Mouse (Mus musculus) neural tube, embryonic 12.5 days (tissue): ENCODE results near the gene Vstm4. TPM values are rescaled to one million over a fixed set of nuclear protein-coding genes. Genes with fewer than 3 reads are reported as not detected.

Experiments used
- ATAC-seq: fragments of 200-750 bp; cut with Nextera tagmentation; 2 replicates; pipeline ENCODE4 v1.8.0; 2017; ENCODE audit warnings: low read depth, mild to moderate bottlenecking, moderate TSS enrichment, moderate library complexity; ENCODE audit not compliant: low FRiP score
- H3K27ac ChIP-seq: fragments of 300-500 bp; sonication (generic); 2 replicates; pipeline ENCODE4 v1.5.1; 2016
- H3K27me3 ChIP-seq: fragments of 300-500 bp; sonication (generic); replicated peaks from 2 replicates; pipeline ENCODE4 v1.6.1; 2016; ENCODE audit warnings: mild to moderate bottlenecking
- H3K36me3 ChIP-seq: fragments of 300-500 bp; sonication (generic); 2 replicates; pipeline ENCODE4 v1.6.1; 2016; ENCODE audit warnings: mild to moderate bottlenecking
- H3K4me1 ChIP-seq: fragments of 300-500 bp; sonication (generic); 2 replicates; pipeline ENCODE4 v1.6.1; 2016
- H3K4me2 ChIP-seq: fragments of 300-500 bp; sonication (generic); replicated peaks from 2 replicates; pipeline ENCODE4 v1.6.1; 2016; ENCODE audit warnings: mild to moderate bottlenecking
- H3K4me3 ChIP-seq: fragments of 300-500 bp; sonication (generic); 2 replicates; pipeline ENCODE4 v1.5.1; 2016
- H3K9ac ChIP-seq: fragments of 300-500 bp; sonication (generic); 2 replicates; pipeline ENCODE4 v1.6.1; 2016; ENCODE audit warnings: mild to moderate bottlenecking
- H3K9me3 ChIP-seq: fragments of 300-500 bp; sonication (generic); 2 replicates; pipeline ENCODE4 v1.6.1; 2016; ENCODE audit warnings: mild to moderate bottlenecking
- WGBS: fragments of 180-500 bp; shearing (Covaris S2); methylation state at CpG from one replicate; pipeline ENCODE4 v1.1.7; 2016; 5-methylcytosine and 5-hydroxymethylcytosine counted together
- polyA plus RNA-seq: library from polyadenylated mRNA; unstranded; fragments of >200 nt; fragmentation: Nextera tagmentation; extraction: Ambion mirVana; gene quantifications from 2 replicates; pipeline ENCODE4 v1.2.1, GENCODE M21; 2016

Vstm4 gene
- polyA plus RNA-seq, 1 experiment from 2014 or later: 8.6 TPM

DNA sequence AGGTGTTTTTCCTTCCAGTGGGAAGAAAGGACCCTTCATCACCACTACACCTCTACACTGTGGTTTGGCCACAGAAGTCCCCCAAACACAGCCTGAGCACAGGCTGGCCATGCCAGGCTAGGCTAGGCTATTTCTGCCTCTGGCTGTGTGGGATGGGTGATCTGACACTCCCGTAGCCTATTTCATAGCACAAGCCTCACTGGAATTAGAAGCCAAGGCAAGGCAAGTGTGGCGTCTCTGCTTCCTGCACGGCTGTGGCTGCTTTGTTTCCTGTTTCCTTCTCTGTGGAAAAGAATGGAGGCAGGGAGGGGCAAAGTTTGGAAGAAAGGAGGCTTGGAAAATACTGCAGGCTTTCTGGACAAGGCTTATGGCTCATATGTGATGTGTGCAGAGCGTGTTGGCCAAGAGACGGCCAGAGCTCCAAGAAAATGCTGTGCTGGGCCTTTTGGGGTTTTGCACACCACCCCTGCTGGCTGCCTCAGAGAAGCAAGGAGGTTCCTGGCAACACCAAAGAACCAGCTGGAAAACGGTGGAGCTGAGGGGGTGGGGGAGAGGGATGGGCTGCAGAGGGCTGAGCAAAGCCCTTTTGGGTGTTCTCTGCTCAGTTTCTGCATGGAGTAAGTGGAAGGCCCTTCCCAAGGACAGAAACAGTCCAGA lies 28.4 kb upstream of the Vstm4 start:
- Histone ChIP-seq H3K27me3 (no peaks in the 10 kb centered on the region), H3K9ac (no peak overlapping the region), H3K4me2 (no peak overlapping the region), H3K36me3 (no peaks in the 10 kb centered on the region), H3K4me3 (no peak overlapping the region), H3K9me3 (no peaks in the 10 kb centered on the region), H3K4me1 (peaks cover 13% of the 10 kb centered on the region), H3K27ac (no peak overlapping the region)
- no peak for ATAC-seq
- 59% methylated on average over 6 of the region's 6 CpGs for WGBS

- Histone ChIP-seq H3K4me3 (no peak within 1 kb of the TSS), H3K4me2 (no peak within 1 kb of the TSS), H3K27ac (no peak within 1 kb of the TSS), H3K9me3 (peaks cover 3% of the 10 kb centered on the region; the same call in 1 of the 2 replicates), H3K27me3 (no peaks in the 10 kb centered on the region), H3K36me3 (no peaks in the 10 kb centered on the region), H3K9ac (no peak within 1 kb of the TSS), H3K4me1 (no peaks in the 10 kb centered on the region)
- ATAC-seq: no peak
- 84% methylated on average over 8 of the region's 8 CpGs for WGBS
Observed at GRCm38 (mm10) chr14:32833847-32834246, 22.7 kb upstream of the Vstm4 start, which contains the start of gene Fam170b. Fam170b (plus strand) TSS chr14:32833962.

- Histone ChIP-seq H3K9me3 (peaks cover 3% of the 10 kb centered on the region; the same call in 1 of the 2 replicates), H3K4me3 (no peak overlapping the region), H3K9ac (no peak overlapping the region), H3K36me3 (no peaks in the 10 kb centered on the region), H3K27ac (no peak overlapping the region), H3K4me1 (no peaks in the 10 kb centered on the region), H3K27me3 (no peaks in the 10 kb centered on the region), H3K4me2 (no peak overlapping the region)
- 90% methylated on average over 14 of the region's 14 CpGs for WGBS
- ATAC-seq: no peak
Observed at GRCm38 (mm10) chr14:32835181-32835580, 21.4 kb upstream of the Vstm4 start.

- H3K27ac ChIP-seq: no peak overlapping the region
- no peaks in the 10 kb centered on the region for H3K4me1 ChIP-seq
- no peak overlapping the region for H3K4me2 ChIP-seq
- H3K9me3 ChIP-seq: peaks cover 3% of the 10 kb centered on the region; the same call in 1 of the 2 replicates
- WGBS: 93% methylated on average over 14 of the region's 14 CpGs
- no peaks in the 10 kb centered on the region for H3K27me3 ChIP-seq
- no peak for ATAC-seq
- H3K9ac ChIP-seq: no peak overlapping the region
- H3K36me3 ChIP-seq: no peaks in the 10 kb centered on the region
- no peak overlapping the region for H3K4me3 ChIP-seq
Observed at GRCm38 (mm10) chr14:32835596-32835995, 21.0 kb upstream of the Vstm4 start.

- no peak for ATAC-seq
- Histone ChIP-seq H3K9me3 (peaks cover 3% of the 10 kb centered on the region; the same call in 1 of the 2 replicates), H3K9ac (no peak overlapping the region), H3K4me3 (no peak overlapping the region), H3K27ac (no peak overlapping the region), H3K4me1 (no peaks in the 10 kb centered on the region), H3K36me3 (no peaks in the 10 kb centered on the region), H3K27me3 (no peaks in the 10 kb centered on the region), H3K4me2 (no peak overlapping the region)
- WGBS: 91% methylated on average over 11 of the region's 11 CpGs
Observed at GRCm38 (mm10) chr14:32836191-32836590, 20.4 kb upstream of the Vstm4 start.

DNA sequence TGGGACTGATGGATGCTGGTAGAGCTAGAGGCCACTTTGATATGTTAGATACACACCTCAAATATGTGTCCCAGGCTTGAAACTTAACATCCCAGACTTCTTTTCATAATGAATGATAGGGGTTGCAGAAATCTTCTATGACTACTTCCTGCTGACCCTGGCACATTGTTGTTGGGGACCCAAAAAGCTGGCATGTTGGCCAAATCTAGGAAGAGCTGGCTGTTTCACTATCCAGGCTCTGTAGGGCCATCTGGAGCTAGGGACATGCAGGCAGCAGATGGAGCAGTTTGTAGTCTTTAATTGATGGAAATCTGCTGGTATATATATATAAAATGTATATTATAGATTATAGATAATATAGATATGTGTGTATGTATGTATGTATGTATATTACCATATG lies 14.5 kb upstream of the Vstm4 start:
- no peak for ATAC-seq
- H3K4me1 ChIP-seq: no peaks in the 10 kb centered on the region
- no peak overlapping the region for H3K9ac ChIP-seq
- no peaks in the 10 kb centered on the region for H3K27me3 ChIP-seq
- no peak overlapping the region for H3K4me3 ChIP-seq
- no peaks in the 10 kb centered on the region for H3K36me3 ChIP-seq
- no peak overlapping the region for H3K4me2 ChIP-seq
- no peak overlapping the region for H3K27ac ChIP-seq
- H3K9me3 ChIP-seq: no peaks in the 10 kb centered on the region

GRCm38 (mm10) chr14:32854059-32854458 lies 2.5 kb upstream of the Vstm4 start:
- Histone ChIP-seq H3K36me3 (no peaks in the 10 kb centered on the region), H3K4me1 (no peaks in the 10 kb centered on the region), H3K9ac (no peak overlapping the region), H3K9me3 (no peaks in the 10 kb centered on the region), H3K4me3 (no peak overlapping the region), H3K4me2 (no peak overlapping the region), H3K27ac (no peak overlapping the region), H3K27me3 (peaks cover 4% of the 10 kb centered on the region; the same call in 1 of the 2 replicates)
- ATAC-seq: no peak
- WGBS: 91% methylated on average over 4 of the region's 4 CpGs

DNA sequence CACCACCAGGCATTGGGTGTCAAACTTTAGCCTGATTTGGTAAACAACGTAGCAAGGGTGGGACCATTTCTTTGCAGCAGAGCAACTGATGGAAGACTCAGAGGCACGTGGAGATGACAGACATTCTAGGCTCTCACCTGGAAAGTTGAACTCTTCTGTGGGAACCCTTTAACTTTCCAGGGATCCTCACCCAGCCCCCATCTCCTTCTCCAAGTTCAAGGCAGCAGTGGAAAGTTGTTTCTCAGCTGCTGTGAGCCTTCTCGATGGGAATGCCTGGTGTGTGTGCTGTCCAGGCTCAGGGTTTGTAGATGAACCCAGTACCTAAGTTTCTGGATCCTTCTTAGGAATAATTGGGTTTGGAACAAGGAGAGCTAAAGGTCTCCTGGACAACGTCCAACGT lies 310 bp upstream of the Vstm4 start:
- Histone ChIP-seq H3K27ac (no peak overlapping the region), H3K9ac (no peak overlapping the region), H3K4me1 (peaks cover 16% of the 10 kb centered on the region; the same call in 1 of the 2 replicates), H3K9me3 (no peaks in the 10 kb centered on the region), H3K27me3 (peaks cover 4% of the 10 kb centered on the region; the same call in 1 of the 2 replicates), H3K4me3 (peak overlapping the region; percentile 50), H3K36me3 (no peaks in the 10 kb centered on the region), H3K4me2 (peak overlapping the region; percentile 83)
- 42% methylated on average over 5 of the region's 5 CpGs for WGBS
- ATAC-seq: no peak; the same call in 1 of the 2 replicates

DNA sequence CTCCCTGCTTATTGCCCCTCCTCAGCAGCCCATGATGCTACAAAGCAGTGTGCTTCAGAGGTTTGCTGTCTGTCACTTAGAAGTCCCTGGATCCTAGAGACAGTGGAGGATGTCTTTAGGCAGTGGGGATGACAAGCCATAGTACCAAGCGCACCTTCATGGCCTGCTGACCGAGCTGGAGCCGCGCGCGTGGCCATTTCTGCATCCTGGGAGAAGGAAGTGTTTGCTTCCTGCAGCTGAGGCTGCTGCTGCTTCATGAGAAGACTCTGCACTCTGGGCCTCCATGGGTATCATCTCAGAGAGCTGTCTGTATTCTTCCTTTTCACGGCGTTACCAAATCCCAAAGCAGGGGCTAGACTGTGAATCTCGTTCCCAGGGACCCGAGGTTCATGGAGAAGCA lies 1.8 kb downstream of the Vstm4 start:
- no peaks in the 10 kb centered on the region for H3K36me3 ChIP-seq
- no peak overlapping the region for H3K4me2 ChIP-seq
- H3K4me1 ChIP-seq: peaks cover 18% of the 10 kb centered on the region; the same call in 1 of the 2 replicates
- H3K4me3 ChIP-seq: no peak overlapping the region
- WGBS: 95% methylated on average over 10 of the region's 10 CpGs
- no peaks in the 10 kb centered on the region for H3K9me3 ChIP-seq
- peaks cover 4% of the 10 kb centered on the region; the same call in 1 of the 2 replicates for H3K27me3 ChIP-seq
- no peak overlapping the region for H3K9ac ChIP-seq
- H3K27ac ChIP-seq: no peak overlapping the region
- ATAC-seq: no peak

GRCm38 (mm10) chr14:32858941-32859510 lies 2.5 kb downstream of the Vstm4 start:
- 80% methylated on average over 6 of the region's 6 CpGs for WGBS
- Histone ChIP-seq H3K27ac (no peak overlapping the region), H3K9me3 (no peaks in the 10 kb centered on the region), H3K27me3 (peaks cover 4% of the 10 kb centered on the region; the same call in 1 of the 2 replicates), H3K36me3 (no peaks in the 10 kb centered on the region), H3K4me2 (no peak overlapping the region), H3K4me3 (no peak overlapping the region), H3K9ac (no peak overlapping the region), H3K4me1 (peaks cover 18% of the 10 kb centered on the region; the same call in 1 of the 2 replicates)
- ATAC-seq: no peak

DNA sequence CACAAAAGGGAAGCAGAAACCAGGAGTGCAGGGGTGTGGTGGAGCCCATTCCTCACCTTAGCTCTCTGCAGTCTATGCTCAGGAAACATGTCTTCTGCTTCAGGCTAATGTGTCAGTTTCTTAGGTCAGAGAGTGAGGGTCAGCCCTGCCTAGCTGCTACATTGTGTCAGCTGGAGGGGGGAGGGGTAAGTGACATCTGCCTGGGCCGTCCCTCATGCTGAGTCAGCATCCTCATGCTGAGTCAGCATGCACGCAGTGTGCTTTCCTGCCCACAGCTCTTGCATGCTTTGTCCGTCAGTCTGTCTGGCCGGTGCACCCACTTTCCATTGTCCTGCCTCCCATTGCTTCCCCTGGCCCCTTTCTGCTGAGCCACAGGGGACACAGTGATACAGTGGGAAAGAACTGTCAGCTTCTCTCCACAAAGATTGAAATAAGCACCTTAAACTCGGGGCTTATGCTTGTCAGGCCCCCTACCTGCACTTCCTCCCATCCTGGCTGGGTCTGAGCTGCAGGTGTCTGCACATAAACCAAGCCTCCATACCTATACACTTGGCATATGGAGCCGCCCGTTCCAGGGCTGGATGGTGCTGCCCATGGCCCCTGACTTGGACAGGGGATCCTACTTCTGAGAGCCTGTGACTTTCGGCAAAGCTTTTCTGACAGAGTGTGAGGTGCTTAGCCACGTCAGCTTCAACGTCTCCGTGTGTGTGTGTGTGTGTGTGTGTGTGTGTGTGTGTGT lies 3.4 kb downstream of the Vstm4 start:
- peaks cover 4% of the 10 kb centered on the region; the same call in 1 of the 2 replicates for H3K27me3 ChIP-seq
- WGBS: 58% methylated on average over 11 of the region's 11 CpGs
- no peak overlapping the region for H3K4me3 ChIP-seq
- no peak for ATAC-seq
- no peak overlapping the region; the same call in 1 of the 2 replicates for H3K4me2 ChIP-seq
- no peaks in the 10 kb centered on the region for H3K9me3 ChIP-seq
- no peak overlapping the region for H3K27ac ChIP-seq
- H3K4me1 ChIP-seq: peaks cover 18% of the 10 kb centered on the region; the same call in 1 of the 2 replicates
- H3K9ac ChIP-seq: no peak overlapping the region
- H3K36me3 ChIP-seq: no peaks in the 10 kb centered on the region

DNA sequence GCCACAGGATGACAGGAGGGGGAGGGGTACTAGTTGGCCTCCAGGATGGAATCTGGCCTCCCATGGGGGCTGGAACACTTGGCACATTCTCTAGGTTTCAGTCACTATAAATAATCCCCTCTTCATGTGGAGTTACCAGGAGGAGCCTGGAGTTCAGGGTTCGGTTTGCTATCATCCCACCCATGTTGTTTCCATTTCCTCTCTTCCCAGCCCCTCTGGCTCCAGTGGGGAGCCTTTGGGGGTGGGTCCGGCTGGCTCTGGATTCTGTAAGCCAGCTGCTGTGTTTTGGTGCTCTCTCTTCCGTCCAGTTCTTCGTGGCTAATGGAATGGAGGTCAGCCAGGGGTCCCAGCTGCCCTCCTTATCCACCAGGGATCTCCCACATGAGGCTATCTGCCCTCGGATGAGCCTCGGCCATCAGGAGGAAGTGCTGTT lies 4.6 kb downstream of the Vstm4 start:
- Histone ChIP-seq H3K27ac (no peak overlapping the region), H3K27me3 (peaks cover 4% of the 10 kb centered on the region; the same call in 1 of the 2 replicates), H3K9me3 (no peaks in the 10 kb centered on the region), H3K36me3 (no peaks in the 10 kb centered on the region), H3K4me2 (no peak overlapping the region), H3K4me1 (peaks cover 18% of the 10 kb centered on the region; the same call in 1 of the 2 replicates), H3K9ac (no peak overlapping the region), H3K4me3 (no peak overlapping the region)
- WGBS: 40% methylated on average over 6 of the region's 6 CpGs
- ATAC-seq: no peak
